Mouse (Mus musculus) left cerebral cortex, postnatal 36 days (tissue): ENCODE data around the gene Krtap10-10. TPM values are rescaled to one million over a fixed set of nuclear protein-coding genes. Genes with fewer than 3 reads are reported as not detected.
"Not testable (repeated sequence)": the region's sequence is repeated elsewhere in the genome, so short reads cannot be mapped to it uniquely, and the experiment has no call there.

ENCODE experiments used
- DNase-seq, 2 experiments: peaks; one replicate each; pipeline ENCODE4 v3.0.0; 2021 to 2022; ENCODE audit warnings: low spot score in 2 of 2, mixed read lengths in 1 of 2
- intact Hi-C: fragments of 180-260 bp; cut with DNase I; formaldehyde crosslinking; loops from one replicate; pipeline ENCODE4 v1.15.1; 2025
- total RNA-seq, 2 experiments: library from RNA; stranded (reverse); gene quantifications; 2 replicates each; pipeline ENCODE4 v1.2.3; 2021

The Krtap10-10 gene
- not detected for total RNA-seq

GRCm38 (mm10) chr10:77835647-77836046 lies at the start of gene Krtap10-10:
TSS of gene Krtap10-10 (plus strand) at chr10:77835947.
- intact Hi-C loops: no loop called here
- peak in 1 of 2 experiments; percentile 15 for DNase-seq

DNA sequence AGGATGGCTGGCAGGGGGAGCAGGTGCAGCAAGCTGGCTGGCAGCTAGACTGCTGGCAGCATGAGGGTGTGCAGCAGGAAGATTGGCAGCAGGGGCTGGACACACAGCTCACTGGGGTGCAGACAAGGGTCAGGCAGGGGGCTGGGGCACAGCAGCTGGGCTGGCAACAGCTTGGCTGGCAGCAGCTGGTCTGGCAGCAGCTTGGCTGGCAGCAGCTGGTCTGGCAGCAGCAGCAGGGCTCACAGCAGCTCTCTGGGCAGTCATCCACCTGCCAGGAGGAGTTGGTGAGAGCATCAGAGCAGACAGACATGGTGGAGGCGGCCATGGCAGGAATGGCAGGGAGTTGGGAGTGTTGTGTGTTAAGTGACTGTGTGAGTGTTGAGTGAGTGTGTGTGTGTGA lies 47.9 kb upstream of the Krtap10-10 start, which contains the start of gene Gm7137:
Gene Gm7137, minus strand, starts transcription at position 325 of the 400 bp plus-strand sequence.
- intact Hi-C loops: not testable (repeated sequence)
- peak; percentile 23 for DNase-seq

- intact Hi-C loops: no loop called here
- no peak for DNase-seq
These were observed 47.1 kb upstream of the Krtap10-10 start for GRCm38 (mm10) chr10:77788621-77789020.

DNA sequence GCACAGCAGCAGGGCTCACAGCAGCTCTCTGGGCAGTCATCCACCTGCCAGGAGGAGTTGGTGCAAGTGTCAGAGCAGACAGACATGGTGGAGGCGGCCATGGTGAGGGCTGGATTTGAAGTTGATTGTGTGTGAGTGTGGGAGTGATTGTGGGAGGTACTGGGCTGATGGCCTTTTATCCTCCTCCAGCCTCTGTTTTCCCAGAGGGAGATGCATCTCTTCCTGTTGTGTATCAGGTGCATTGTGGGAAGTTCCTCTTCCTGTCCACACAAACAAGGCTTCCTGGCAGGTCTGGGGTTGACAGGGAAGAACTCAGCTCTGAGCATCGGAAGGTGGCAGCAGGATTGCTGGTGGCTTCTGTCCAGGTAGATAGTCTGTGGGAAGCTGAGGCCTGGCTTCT lies 40.8 kb upstream of the Krtap10-10 start, which contains the start of gene Gm9639:
Gene Gm9639, minus strand, starts transcription at position 101 of the 400 bp plus-strand sequence.
- intact Hi-C loops: no loop called here
- no peak for DNase-seq

DNA sequence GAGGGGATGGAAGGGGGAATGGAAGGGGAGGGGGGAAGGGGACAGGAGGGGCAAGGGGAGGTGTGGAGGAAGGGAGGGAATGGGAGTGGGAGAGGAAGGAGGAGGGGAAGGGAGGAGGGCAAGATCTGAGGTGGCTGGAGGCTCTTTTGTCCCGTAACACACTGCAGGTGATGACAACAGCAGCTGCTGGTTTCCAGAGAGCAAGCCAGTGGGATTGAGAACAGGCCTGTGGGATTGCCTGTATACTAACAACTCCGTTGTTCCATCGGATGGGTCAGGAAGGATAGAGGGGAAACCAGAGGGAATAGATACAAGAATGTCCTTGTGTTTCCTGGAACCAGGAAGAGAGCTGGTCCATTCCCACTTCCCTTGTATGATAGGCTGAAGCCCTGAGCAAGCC lies 38.1 kb upstream of the Krtap10-10 start:
- DNase-seq: no peak
- intact Hi-C loops: no loop called here

DNA sequence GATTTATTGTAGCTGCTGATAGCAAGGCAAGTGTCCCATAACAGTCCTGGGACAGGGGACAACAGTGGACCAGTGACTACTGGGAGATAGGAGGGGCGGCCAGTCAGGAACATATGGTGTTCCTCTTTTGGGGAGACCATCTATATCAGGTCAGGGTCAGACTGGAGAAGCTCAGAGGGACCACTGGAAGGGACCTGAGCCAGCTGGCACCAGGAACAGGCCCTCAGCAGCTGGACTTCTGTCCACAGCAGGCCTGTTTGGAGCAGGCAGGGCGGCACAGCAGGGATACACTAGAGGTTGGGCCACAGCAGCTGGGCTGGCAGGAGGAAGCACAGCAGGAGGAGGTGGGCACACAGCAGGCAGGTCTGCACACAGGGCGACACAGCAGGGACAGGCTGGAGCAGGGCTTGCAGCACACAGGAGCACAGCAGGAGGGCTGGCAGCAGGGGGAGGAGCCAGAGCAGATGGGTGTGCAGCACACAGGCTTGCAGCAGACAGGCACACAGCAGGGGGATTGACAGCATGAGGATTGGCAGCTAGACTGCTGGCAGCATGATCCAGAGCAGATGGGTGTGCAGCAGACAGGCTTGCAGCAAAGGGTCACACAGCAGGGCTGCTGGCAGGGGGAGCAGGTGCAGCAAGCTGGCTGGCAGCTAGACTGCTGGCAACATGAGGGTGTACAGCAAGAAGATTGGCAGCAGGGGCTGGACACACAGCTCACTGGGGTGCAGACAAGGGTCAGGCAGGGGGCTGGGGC lies 37.4 kb upstream of the Krtap10-10 start:
- DNase-seq, intact Hi-C loops: not testable (repeated sequence)

GRCm38 (mm10) chr10:77798921-77799508 lies 36.7 kb upstream of the Krtap10-10 start, which contains the start of gene Gm19668:
TSS of gene Gm19668 (minus strand) at chr10:77799133.
- DNase-seq: no peak
- intact Hi-C loops: no loop called here

GRCm38 (mm10) chr10:77804095-77804494 lies 31.7 kb upstream of the Krtap10-10 start:
- DNase-seq: no peak
- intact Hi-C loops: no loop called here

GRCm38 (mm10) chr10:77811743-77812142 lies 24.0 kb upstream of the Krtap10-10 start, which contains the start of gene Gm9507:
TSS of gene Gm9507 (minus strand) at chr10:77811843.
- intact Hi-C loops: no loop called here
- no peak for DNase-seq

GRCm38 (mm10) chr10:77814382-77814781 lies 21.4 kb upstream of the Krtap10-10 start, which contains the start of gene Gm2696:
TSS of gene Gm2696 (plus strand) at chr10:77814682.
- intact Hi-C loops: no loop called here
- DNase-seq: no peak

GRCm38 (mm10) chr10:77815514-77815913 lies 20.2 kb upstream of the Krtap10-10 start:
- intact Hi-C loops: no loop called here
- no peak for DNase-seq

GRCm38 (mm10) chr10:77818523-77818922 lies 17.2 kb upstream of the Krtap10-10 start:
- DNase-seq: no peak
- intact Hi-C loops: no loop called here

- intact Hi-C loops: no loop called here
These were observed 16.5 kb upstream of the Krtap10-10 start for GRCm38 (mm10) chr10:77819203-77819602.

DNA sequence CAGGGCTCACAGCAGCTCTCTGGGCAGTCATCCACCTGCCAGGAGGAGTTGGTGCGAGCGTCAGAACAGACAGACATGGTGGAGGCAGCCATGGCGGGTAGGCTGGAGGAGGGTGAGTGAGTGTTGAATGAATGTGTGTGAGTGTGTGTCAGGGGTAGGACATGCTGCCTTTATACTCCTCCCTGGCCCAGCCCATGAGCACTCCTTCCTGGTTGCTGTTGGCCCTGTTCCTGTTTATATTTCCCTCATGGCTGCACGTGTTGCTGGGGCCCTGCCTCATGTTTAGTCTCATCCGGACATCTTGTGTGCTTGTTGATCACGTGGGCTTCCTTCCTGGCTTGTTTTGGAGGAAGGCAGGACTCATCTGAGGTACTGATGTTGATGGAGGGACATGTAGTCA lies 8.8 kb upstream of the Krtap10-10 start, which contains the start of gene Krtap10-4:
Gene Krtap10-4, minus strand, starts transcription at position 145 of the 400 bp plus-strand sequence.
- intact Hi-C loops: no loop called here
- no peak for DNase-seq

More at GRCm38 (mm10) chr10:77819203-77819602, 16.5 kb upstream of the Krtap10-10 start:
- DNase-seq: no peak

DNA sequence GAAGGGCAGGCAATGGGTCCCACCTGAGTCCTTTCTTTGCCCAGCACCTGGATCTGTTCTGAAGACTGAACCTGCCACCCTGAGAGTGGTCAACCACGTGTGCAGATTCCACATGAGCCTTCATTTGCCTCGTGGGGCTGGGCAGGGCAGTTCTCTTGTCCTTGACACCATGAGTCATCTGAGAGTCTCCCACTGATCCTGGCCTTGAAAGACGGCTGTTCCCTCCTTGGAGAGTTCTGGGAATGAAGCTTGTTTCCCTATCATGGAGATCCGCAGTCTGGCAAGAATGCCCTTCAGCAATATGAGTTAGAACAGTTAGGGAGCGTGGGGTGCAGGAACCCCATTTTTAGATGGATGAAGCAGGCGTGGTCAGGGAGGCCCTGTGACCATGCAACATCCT lies 3.3 kb downstream of the Krtap10-10 start:
- no peak for DNase-seq
- intact Hi-C loops: no loop called here

DNA sequence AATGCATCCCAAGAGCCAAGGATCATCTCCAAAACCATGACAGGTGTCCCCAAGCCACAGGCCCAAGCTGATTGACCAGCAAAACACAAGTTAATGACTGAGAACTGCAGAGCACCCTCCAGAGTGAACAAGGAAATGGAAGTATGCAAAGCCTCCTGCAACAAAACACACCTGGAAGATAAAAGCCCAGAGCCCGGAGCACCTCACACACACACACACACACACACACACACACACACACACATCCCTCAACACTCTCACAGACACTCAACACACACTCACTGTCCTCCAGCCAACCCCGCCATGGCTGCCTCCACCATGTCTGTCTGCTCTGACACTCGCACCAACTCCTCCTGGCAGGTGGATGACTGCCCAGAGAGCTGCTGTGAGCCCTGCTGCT lies 10.8 kb downstream of the Krtap10-10 start, which contains the start of gene Gm36176:
Gene Gm36176, plus strand, starts transcription at position 301 of the 400 bp plus-strand sequence.
- intact Hi-C loops: no loop called here
- DNase-seq: no peak

GRCm38 (mm10) chr10:77846961-77847360 lies 11.2 kb downstream of the Krtap10-10 start:
- no peak for DNase-seq

GRCm38 (mm10) chr10:77847538-77847937 lies 11.8 kb downstream of the Krtap10-10 start:
- DNase-seq: no peak
- intact Hi-C loops: no loop called here

More at GRCm38 (mm10) chr10:77846961-77847360, 11.2 kb downstream of the Krtap10-10 start:
- intact Hi-C loops: no loop called here

DNA sequence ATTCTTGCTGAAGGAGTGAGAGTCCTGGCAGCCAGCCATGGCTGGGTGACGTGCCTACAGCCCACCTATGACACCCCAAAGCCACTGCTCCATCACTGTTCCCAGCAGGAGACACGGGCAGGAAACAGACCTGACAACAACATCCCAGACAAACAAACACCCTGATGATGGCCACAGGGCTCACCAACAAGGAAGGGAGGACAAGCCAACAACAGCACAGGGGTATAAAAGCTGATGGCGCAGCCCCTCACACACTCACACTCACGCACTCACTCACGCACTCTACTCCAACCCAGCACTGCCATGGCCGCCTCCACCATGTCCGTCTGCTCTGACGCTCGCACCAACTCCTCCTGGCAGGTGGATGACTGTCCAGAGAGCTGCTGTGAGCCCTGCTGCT lies 16.8 kb downstream of the Krtap10-10 start, which contains the start of gene Gm10318:
Gene Gm10318, plus strand, starts transcription at position 301 of the 400 bp plus-strand sequence.
- intact Hi-C loops: no loop called here
- no peak for DNase-seq

DNA sequence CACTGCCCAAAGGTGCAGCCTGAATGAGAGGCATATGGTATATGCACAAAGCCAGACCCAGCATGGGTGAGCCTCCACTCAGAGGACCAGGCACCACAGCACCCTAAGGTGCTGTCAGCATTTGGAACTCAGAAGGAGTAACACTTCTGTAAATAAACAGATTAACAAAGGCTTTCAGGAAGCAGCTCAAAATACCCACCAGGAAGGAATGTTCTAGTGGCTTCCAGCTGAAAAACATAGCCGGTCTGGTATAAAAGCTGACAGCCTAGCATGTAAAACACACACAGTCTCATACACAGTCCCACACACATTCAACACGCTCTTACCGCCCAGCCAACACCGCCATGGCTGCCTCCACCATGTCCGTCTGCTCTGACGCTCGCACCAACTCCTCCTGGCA lies 25.9 kb downstream of the Krtap10-10 start, which contains the start of gene Gm3285:
Gene Gm3285, plus strand, starts transcription at position 301 of the 400 bp plus-strand sequence.
- intact Hi-C loops: no loop called here

More for the DNA sequence above, 25.9 kb downstream of the Krtap10-10 start, which contains the start of gene Gm3285:
- no peak for DNase-seq
